Mouse (Mus musculus) hindbrain, embryonic 13.5 days (tissue): Measurements from ENCODE around the gene Dnajc6. TPM values are rescaled to one million over a fixed set of nuclear protein-coding genes. Genes with fewer than 3 reads are reported as not detected.

Experiments used
- ATAC-seq: fragments of 200-750 bp; cut with Nextera tagmentation; 2 replicates; pipeline ENCODE4 v1.8.0; 2017; ENCODE audit warnings: moderate TSS enrichment; ENCODE audit not compliant: low FRiP score
- H3K27ac ChIP-seq: fragments of 300-500 bp; sonication (generic); 2 replicates; pipeline ENCODE4 v1.5.1; 2015; ENCODE audit warnings: inconsistent platforms, mild to moderate bottlenecking, moderate library complexity
- H3K27me3 ChIP-seq: fragments of 300-500 bp; sonication (generic); 2 replicates; pipeline ENCODE4 v1.6.1; 2015; ENCODE audit warnings: mild to moderate bottlenecking, inconsistent platforms
- H3K36me3 ChIP-seq: fragments of 300-500 bp; sonication (generic); 2 replicates; pipeline ENCODE4 v1.6.1; 2015; ENCODE audit warnings: mild to moderate bottlenecking, inconsistent platforms
- H3K4me1 ChIP-seq: fragments of 300-500 bp; sonication (generic); replicated peaks from 2 replicates; pipeline ENCODE4 v1.6.1; 2015; ENCODE audit warnings: inconsistent platforms
- H3K4me2 ChIP-seq: fragments of 300-500 bp; sonication (generic); 2 replicates; pipeline ENCODE4 v1.6.1; 2015; ENCODE audit warnings: inconsistent platforms, mild to moderate bottlenecking, moderate library complexity
- H3K4me3 ChIP-seq: fragments of 300-500 bp; sonication (generic); 2 replicates; pipeline ENCODE4 v1.5.1; 2015; ENCODE audit warnings: mild to moderate bottlenecking, inconsistent platforms
- H3K9ac ChIP-seq: fragments of 300-500 bp; sonication (generic); 2 replicates; pipeline ENCODE4 v1.6.1; 2015; ENCODE audit warnings: mild to moderate bottlenecking, inconsistent platforms
- H3K9me3 ChIP-seq: fragments of 300-500 bp; sonication (generic); 2 replicates; pipeline ENCODE4 v1.6.1; 2016; ENCODE audit warnings: inconsistent platforms
- WGBS: fragments of 180-500 bp; shearing (Covaris S2); methylation state at CpG from one replicate; pipeline ENCODE4 v1.1.7; 2015; 5-methylcytosine and 5-hydroxymethylcytosine counted together
- polyA plus RNA-seq: library from polyadenylated mRNA; unstranded; fragments of >200 nt; fragmentation: Nextera tagmentation; extraction: Ambion mirVana; gene quantifications from 2 replicates; pipeline ENCODE4 v1.2.1, GENCODE M21; 2015

Dnajc6 gene
- polyA plus RNA-seq, 1 experiment from 2014 or later: 31.2 TPM

- ATAC-seq: no peak
Observed at GRCm38 (mm10) chr4:101654256-101654655, 157.8 kb downstream of the Dnajc6 start.

GRCm38 (mm10) chr4:101654788-101655414 lies 158.5 kb downstream of the Dnajc6 start:
- no peak overlapping the region for H3K4me2 ChIP-seq
- WGBS: 82% methylated on average over 4 of the region's 4 CpGs
- ATAC-seq: no peak
- H3K4me1 ChIP-seq: no peaks in the 10 kb centered on the region
- H3K27ac ChIP-seq: no peak overlapping the region
- H3K27me3 ChIP-seq: no peaks in the 10 kb centered on the region
- no peaks in the 10 kb centered on the region for H3K9me3 ChIP-seq
- peaks cover 20% of the 10 kb centered on the region for H3K36me3 ChIP-seq
- no peak overlapping the region for H3K4me3 ChIP-seq
- H3K9ac ChIP-seq: no peak overlapping the region

More at GRCm38 (mm10) chr4:101654256-101654655, 157.8 kb downstream of the Dnajc6 start:
- Histone ChIP-seq H3K27me3 (no peaks in the 10 kb centered on the region), H3K36me3 (peaks cover 14% of the 10 kb centered on the region), H3K9ac (no peak overlapping the region), H3K4me1 (peaks cover 5% of the 10 kb centered on the region), H3K9me3 (no peaks in the 10 kb centered on the region), H3K4me3 (no peak overlapping the region), H3K4me2 (no peak overlapping the region), H3K27ac (no peak overlapping the region)
- WGBS: 85% methylated on average over 6 of the region's 6 CpGs

GRCm38 (mm10) chr4:101655415-101655790 lies 159.0 kb downstream of the Dnajc6 start:
- Histone ChIP-seq H3K36me3 (peaks cover 23% of the 10 kb centered on the region), H3K27me3 (no peaks in the 10 kb centered on the region), H3K4me2 (no peak overlapping the region), H3K4me1 (no peaks in the 10 kb centered on the region), H3K9me3 (no peaks in the 10 kb centered on the region), H3K9ac (no peak overlapping the region), H3K27ac (no peak overlapping the region), H3K4me3 (no peak overlapping the region)
- no peak for ATAC-seq
- 93% methylated on average over 7 of the region's 7 CpGs for WGBS

GRCm38 (mm10) chr4:101656056-101656455 lies 159.6 kb downstream of the Dnajc6 start:
- WGBS: 88% methylated on average over 15 of the region's 15 CpGs
- H3K36me3 ChIP-seq: peaks cover 29% of the 10 kb centered on the region
- no peaks in the 10 kb centered on the region for H3K9me3 ChIP-seq
- no peaks in the 10 kb centered on the region for H3K27me3 ChIP-seq
- H3K9ac ChIP-seq: no peak overlapping the region
- no peak for ATAC-seq
- no peak overlapping the region for H3K27ac ChIP-seq
- no peaks in the 10 kb centered on the region for H3K4me1 ChIP-seq
- no peak overlapping the region for H3K4me2 ChIP-seq
- H3K4me3 ChIP-seq: no peak overlapping the region

- Histone ChIP-seq H3K4me2 (no peak overlapping the region), H3K27ac (no peak overlapping the region), H3K4me3 (no peak overlapping the region), H3K27me3 (no peaks in the 10 kb centered on the region), H3K9ac (no peak overlapping the region), H3K9me3 (no peaks in the 10 kb centered on the region), H3K36me3 (peaks cover 36% of the 10 kb centered on the region), H3K4me1 (no peaks in the 10 kb centered on the region)
- 60% methylated on average over 6 of the region's 6 CpGs for WGBS
- ATAC-seq: no peak
Observed at GRCm38 (mm10) chr4:101656956-101657570, 160.6 kb downstream of the Dnajc6 start.

GRCm38 (mm10) chr4:101664160-101664750 lies 167.8 kb downstream of the Dnajc6 start:
- H3K9ac ChIP-seq: no peak overlapping the region
- H3K36me3 ChIP-seq: peaks cover 35% of the 10 kb centered on the region
- no peak overlapping the region for H3K4me2 ChIP-seq
- no peak for ATAC-seq
- H3K27me3 ChIP-seq: no peaks in the 10 kb centered on the region
- 74% methylated on average over 9 of the region's 9 CpGs for WGBS
- no peak overlapping the region for H3K4me3 ChIP-seq
- no peaks in the 10 kb centered on the region for H3K4me1 ChIP-seq
- H3K27ac ChIP-seq: no peak overlapping the region
- H3K9me3 ChIP-seq: no peaks in the 10 kb centered on the region

GRCm38 (mm10) chr4:101664766-101665165 lies 168.3 kb downstream of the Dnajc6 start:
- no peaks in the 10 kb centered on the region for H3K4me1 ChIP-seq
- H3K27ac ChIP-seq: no peak overlapping the region
- ATAC-seq: no peak
- H3K9ac ChIP-seq: no peak overlapping the region
- H3K4me2 ChIP-seq: no peak overlapping the region
- H3K4me3 ChIP-seq: no peak overlapping the region
- peaks cover 30% of the 10 kb centered on the region for H3K36me3 ChIP-seq
- WGBS: 97% methylated on average over 4 of the region's 4 CpGs
- no peaks in the 10 kb centered on the region for H3K9me3 ChIP-seq
- no peaks in the 10 kb centered on the region for H3K27me3 ChIP-seq

GRCm38 (mm10) chr4:101669161-101669560 lies 172.7 kb downstream of the Dnajc6 start:
- no peak overlapping the region for H3K4me3 ChIP-seq
- no peak for ATAC-seq
- no peak overlapping the region for H3K9ac ChIP-seq
- no peak overlapping the region for H3K4me2 ChIP-seq
- H3K36me3 ChIP-seq: no peaks in the 10 kb centered on the region
- no peaks in the 10 kb centered on the region for H3K27me3 ChIP-seq
- H3K27ac ChIP-seq: no peak overlapping the region
- H3K4me1 ChIP-seq: no peaks in the 10 kb centered on the region
- no peaks in the 10 kb centered on the region for H3K9me3 ChIP-seq
- WGBS: 65% methylated on average over 5 of the region's 5 CpGs

GRCm38 (mm10) chr4:101669811-101670210 lies 173.4 kb downstream of the Dnajc6 start:
- H3K27ac ChIP-seq: no peak overlapping the region
- H3K9me3 ChIP-seq: no peaks in the 10 kb centered on the region
- no peaks in the 10 kb centered on the region for H3K27me3 ChIP-seq
- ATAC-seq: no peak
- no peak overlapping the region for H3K9ac ChIP-seq
- H3K4me3 ChIP-seq: no peak overlapping the region
- H3K4me1 ChIP-seq: no peaks in the 10 kb centered on the region
- 88% methylated on average over 5 of the region's 5 CpGs for WGBS
- no peak overlapping the region for H3K4me2 ChIP-seq
- H3K36me3 ChIP-seq: no peaks in the 10 kb centered on the region

- 78% methylated on average over 5 of the region's 5 CpGs for WGBS
- no peaks in the 10 kb centered on the region for H3K27me3 ChIP-seq
- ATAC-seq: no peak
- no peak overlapping the region for H3K4me3 ChIP-seq
- H3K36me3 ChIP-seq: no peaks in the 10 kb centered on the region
- H3K4me2 ChIP-seq: no peak overlapping the region
- no peak overlapping the region for H3K9ac ChIP-seq
- no peaks in the 10 kb centered on the region for H3K4me1 ChIP-seq
- H3K9me3 ChIP-seq: no peaks in the 10 kb centered on the region
- no peak overlapping the region for H3K27ac ChIP-seq
Observed at GRCm38 (mm10) chr4:101674790-101675189, 178.3 kb downstream of the Dnajc6 start.

- Histone ChIP-seq H3K27ac (no peak overlapping the region), H3K4me3 (no peak overlapping the region), H3K27me3 (no peaks in the 10 kb centered on the region), H3K4me2 (no peak overlapping the region), H3K9ac (no peak overlapping the region), H3K9me3 (no peaks in the 10 kb centered on the region), H3K4me1 (no peaks in the 10 kb centered on the region), H3K36me3 (no peaks in the 10 kb centered on the region)
- WGBS: 81% methylated on average over 4 of the region's 4 CpGs
- ATAC-seq: no peak
Observed at GRCm38 (mm10) chr4:101675726-101676125, 179.3 kb downstream of the Dnajc6 start.

GRCm38 (mm10) chr4:101682620-101683019 lies 186.2 kb downstream of the Dnajc6 start:
- Histone ChIP-seq H3K4me3 (no peak overlapping the region), H3K27ac (no peak overlapping the region), H3K4me2 (no peak overlapping the region), H3K9me3 (no peaks in the 10 kb centered on the region), H3K27me3 (no peaks in the 10 kb centered on the region), H3K9ac (no peak overlapping the region), H3K36me3 (no peaks in the 10 kb centered on the region), H3K4me1 (no peaks in the 10 kb centered on the region)
- ATAC-seq: no peak
- WGBS: 90% methylated on average over 4 of the region's 4 CpGs

- H3K9ac ChIP-seq: no peak overlapping the region
- WGBS: 88% methylated on average over 3 of the region's 3 CpGs
Observed at GRCm38 (mm10) chr4:101683086-101683485, 186.6 kb downstream of the Dnajc6 start.

More at GRCm38 (mm10) chr4:101683086-101683485, 186.6 kb downstream of the Dnajc6 start:
- Histone ChIP-seq H3K27me3 (no peaks in the 10 kb centered on the region), H3K36me3 (no peaks in the 10 kb centered on the region), H3K4me3 (no peak overlapping the region), H3K4me1 (no peaks in the 10 kb centered on the region), H3K4me2 (no peak overlapping the region), H3K9me3 (no peaks in the 10 kb centered on the region), H3K27ac (no peak overlapping the region)
- no peak for ATAC-seq
